Mouse (Mus musculus) lung, adult 2 months (tissue): ENCODE results near the gene Wwox. TPM values are rescaled to one million over a fixed set of nuclear protein-coding genes. Genes with fewer than 3 reads are reported as not detected.

Source experiments
- DNase-seq: peaks from one replicate; pipeline ENCODE4 v3.0.0; 2022
- H3K4me1 ChIP-seq: fragments of 200-500 bp; 2 replicates; pipeline ENCODE4 v1.6.1; 2011; ENCODE audit warnings: low read length; ENCODE audit not compliant: control insufficient read depth, insufficient read depth
- H3K4me3 ChIP-seq: fragments of 200-500 bp; replicated peaks from 2 replicates; pipeline ENCODE3; 2011; ENCODE audit warnings: low read depth, mild to moderate bottlenecking, control low read depth, low read length; ENCODE audit errors: extremely low read depth
- CTCF ChIP-seq: fragments of 200-500 bp; IDR thresholded peaks from 2 replicates; pipeline ENCODE4 v1.5.1; 2011; ENCODE audit warnings: mild to moderate bottlenecking, low read length, control low read depth; ENCODE audit not compliant: insufficient read depth
- POLR2A ChIP-seq: fragments of 200-500 bp; IDR thresholded peaks from 2 replicates; pipeline ENCODE4 v1.6.1; 2011; ENCODE audit warnings: low read depth, mild to moderate bottlenecking, control low read depth, low read length, borderline replicate concordance; ENCODE audit errors: extremely low read depth
- WGBS: fragments of 180-500 bp; shearing (Covaris S2); methylation state at CpG from one replicate; pipeline ENCODE4 v1.1.7; 2018; 5-methylcytosine and 5-hydroxymethylcytosine counted together
- polyA plus RNA-seq: library from polyadenylated mRNA; depleted of rRNA; stranded (reverse); fragments of >200 nt; gene quantifications from 2 replicates; pipeline ENCODE4 v1.2.3, GENCODE M21; 2012

Gene Wwox
- polyA plus RNA-seq, 1 experiment = 8.5 TPM

DNA sequence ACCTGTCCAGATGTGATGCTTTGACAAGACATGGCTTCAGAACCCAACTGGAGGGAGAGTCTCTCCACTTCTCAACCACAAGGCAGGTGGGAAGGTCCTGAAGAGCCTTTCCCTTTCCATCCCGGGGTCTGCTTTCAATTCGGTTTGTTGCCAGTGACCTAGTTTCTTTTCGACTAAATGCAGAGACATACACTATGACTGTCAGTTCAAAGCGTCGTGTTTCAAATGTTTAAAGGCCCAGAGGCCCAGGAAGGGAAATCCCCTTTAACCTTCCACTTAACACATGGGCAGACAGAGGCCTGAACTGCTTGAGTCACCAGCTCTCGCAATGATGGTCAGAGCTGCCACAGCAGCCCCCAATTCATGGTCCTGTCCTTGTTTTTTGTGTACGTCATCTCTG, 606.3 kb downstream of the Wwox start:
- Histone ChIP-seq H3K4me1 (no peaks in the 10 kb centered on the region), H3K4me3 (no peak overlapping the region)
- no peak for TF ChIP-seq POLR2A
- TF ChIP-seq CTCF = no peak
- DNase-seq = no peak
- 56% methylated on average over 7 of the region's 7 CpGs for WGBS

DNA sequence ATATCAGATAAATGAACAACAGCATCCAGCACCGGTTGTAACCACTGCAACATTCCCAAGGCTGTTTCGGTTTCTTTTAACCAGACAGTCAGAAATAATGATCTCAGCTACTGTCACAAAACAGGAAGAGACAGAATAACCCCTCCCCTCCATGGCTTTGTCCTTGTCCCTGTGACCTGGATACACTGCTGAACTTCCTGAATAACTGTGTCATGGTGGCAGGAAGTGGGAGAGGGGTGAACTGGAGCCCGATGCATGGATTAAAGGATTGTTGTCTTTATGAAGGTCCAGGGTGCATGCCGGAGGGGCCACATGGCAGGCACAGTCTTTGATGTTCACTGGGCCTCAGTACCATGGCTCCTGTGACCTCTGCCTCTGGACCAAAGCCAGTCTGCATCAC, 607.0 kb downstream of the Wwox start:
- TF ChIP-seq POLR2A (no peak), CTCF (no peak)
- DNase-seq = no peak
- no peak overlapping the region for H3K4me3 ChIP-seq
- WGBS = 46% methylated on average over 4 of the region's 4 CpGs
- no peaks in the 10 kb centered on the region for H3K4me1 ChIP-seq

DNA sequence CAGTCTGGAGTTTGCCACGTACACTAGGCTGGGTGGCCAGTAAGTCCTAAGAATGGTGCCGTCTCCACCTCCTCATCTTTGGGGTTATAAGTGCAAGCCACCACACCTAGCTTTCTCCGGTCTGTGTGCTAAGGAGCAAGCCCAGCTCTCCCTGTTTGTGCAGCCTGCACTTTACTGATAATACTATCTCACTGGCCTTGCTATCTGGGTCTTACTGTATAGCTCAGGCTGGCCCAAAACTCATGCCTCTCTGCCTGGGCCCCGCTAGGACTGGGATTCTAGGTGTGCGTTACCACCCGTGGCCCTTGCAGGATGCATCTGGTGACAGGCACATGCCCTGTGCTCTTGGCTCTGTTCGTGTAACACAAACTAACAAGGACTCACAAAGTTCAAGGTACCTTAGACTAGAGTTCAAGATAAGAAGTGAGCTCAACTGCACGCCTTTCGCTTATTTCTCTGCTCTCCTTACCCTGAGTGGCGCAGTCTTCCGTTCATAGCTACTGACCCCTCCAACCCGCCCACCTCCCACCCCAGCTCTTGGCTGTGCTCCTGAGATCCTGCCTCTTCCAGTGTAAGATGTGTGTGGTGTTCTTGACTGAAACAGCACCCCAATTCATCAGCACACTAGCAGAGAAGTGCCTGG, 618.9 kb downstream of the Wwox start:
- TF ChIP-seq CTCF (no peak), POLR2A (no peak)
- no peak for DNase-seq
- 80% methylated on average over 12 of the region's 12 CpGs for WGBS
- Histone ChIP-seq H3K4me3 (no peak overlapping the region), H3K4me1 (no peaks in the 10 kb centered on the region)

DNA sequence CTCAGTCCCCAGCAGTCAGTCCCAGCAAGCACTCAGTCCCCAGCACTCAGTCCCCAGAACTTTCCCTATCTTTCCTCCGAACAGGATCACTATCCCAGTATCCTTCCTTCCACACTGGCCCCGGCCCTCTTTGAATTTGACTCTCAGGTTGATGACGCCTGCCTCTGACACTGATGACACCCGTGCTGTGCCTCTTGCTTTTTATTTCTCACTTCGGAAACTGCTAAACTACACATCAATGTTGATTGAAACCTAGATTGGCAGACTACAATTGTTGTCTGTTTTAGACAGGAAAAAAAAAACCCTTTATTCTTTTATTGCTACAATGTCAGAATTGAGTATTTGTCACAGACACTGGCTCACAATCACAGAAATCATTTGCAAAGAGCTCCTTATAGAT, 624.2 kb downstream of the Wwox start:
- Histone ChIP-seq H3K4me3 (no peak overlapping the region), H3K4me1 (no peaks in the 10 kb centered on the region)
- no peak for DNase-seq
- WGBS = 90% methylated on average over 5 of the region's 5 CpGs
- TF ChIP-seq POLR2A (no peak), CTCF (no peak)

DNA sequence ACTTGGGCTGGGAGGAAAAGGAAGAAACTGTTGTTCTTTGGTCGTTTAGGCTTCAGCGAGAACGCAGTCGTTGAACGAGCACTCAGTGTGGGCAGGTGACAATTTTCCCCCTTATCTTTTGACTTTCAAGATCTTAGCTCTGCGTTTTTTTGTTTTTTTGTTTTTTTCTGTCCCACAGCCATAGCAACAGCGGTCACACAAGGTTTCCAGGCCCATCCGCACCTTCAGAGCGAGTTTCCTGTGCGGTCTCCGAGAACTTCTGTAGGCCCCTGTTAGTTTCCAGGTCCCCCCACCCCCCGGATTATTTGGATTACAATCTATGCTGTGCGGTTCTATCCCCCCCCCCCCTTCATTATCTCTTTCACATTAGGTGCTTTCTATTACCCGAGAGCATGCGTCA, 625.2 kb downstream of the Wwox start:
- Histone ChIP-seq H3K4me3 (no peak overlapping the region), H3K4me1 (no peaks in the 10 kb centered on the region)
- WGBS = 83% methylated on average over 15 of the region's 15 CpGs
- DNase-seq = no peak
- TF ChIP-seq CTCF = no peak
- no peak for TF ChIP-seq POLR2A

DNA sequence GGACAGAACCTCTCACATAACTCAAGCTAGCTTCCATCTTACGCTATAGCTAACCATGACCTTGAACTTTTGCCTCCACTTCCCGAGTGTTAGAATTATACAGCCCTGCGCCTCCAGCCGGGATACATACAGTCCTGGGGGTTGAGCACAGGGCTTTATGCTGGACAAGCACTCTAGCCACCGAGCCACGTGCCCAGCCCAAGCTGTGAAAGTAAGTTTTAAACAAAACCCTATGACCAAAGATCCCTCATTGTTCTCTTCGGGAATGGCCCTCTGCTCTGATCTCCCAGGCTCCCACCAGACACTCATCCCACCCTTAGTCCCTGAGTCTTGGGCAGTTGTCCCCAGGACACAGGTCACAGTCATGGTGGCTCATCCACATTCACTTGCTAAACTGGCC, 625.9 kb downstream of the Wwox start:
- DNase-seq = no peak
- H3K4me1 ChIP-seq = no peaks in the 10 kb centered on the region; the same call in 1 of the 2 replicates
- TF ChIP-seq POLR2A = no peak
- no peak for TF ChIP-seq CTCF
- WGBS = 75% methylated on average over 7 of the region's 7 CpGs
- no peak overlapping the region for H3K4me3 ChIP-seq

DNA sequence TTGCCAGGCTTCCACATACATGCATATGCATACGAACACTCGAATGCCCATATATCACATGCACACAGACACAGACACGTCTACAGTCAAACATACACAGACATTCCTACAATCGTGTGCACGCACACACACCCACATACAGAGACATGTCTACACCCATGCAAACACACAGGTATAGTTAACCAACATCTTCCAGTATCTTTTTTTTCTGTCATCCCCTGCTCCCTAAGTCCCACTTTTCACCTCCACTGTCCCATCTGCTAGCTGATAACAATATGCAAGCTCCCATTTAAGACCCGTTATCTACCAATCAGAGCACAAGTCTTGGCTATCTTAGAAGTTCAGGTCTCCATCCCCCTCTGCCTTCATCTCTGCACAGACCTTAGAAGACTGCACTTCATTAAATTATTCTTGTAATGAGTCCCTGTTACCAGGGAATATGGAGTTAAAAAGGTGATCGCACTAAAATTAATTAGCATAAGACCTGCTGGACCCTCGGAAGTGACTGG, 627.1 kb downstream of the Wwox start:
- no peaks in the 10 kb centered on the region; the same call in 1 of the 2 replicates for H3K4me1 ChIP-seq
- DNase-seq = no peak
- 90% methylated on average over 8 of the region's 8 CpGs for WGBS
- no peak overlapping the region for H3K4me3 ChIP-seq
- TF ChIP-seq POLR2A (no peak), CTCF (no peak)

DNA sequence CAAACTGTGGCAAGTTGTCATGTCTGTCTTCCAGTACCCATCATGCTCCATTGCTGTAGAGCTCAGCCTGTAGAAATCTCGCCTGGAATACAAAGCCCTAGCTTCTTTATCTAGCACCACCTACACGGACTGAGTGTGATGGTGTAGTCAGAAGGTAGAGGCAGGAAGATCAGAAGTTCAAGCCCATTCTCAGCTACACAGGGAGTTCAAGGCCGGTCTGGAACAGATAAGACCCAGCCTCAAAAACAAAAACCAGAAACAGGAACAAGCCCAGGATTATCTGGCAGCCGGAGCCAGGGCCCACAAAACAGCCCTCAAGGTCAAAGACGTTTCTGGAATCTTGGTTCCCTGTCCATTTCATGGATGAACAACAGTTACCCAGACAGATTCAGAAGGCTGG, 629.3 kb downstream of the Wwox start:
- DNase-seq = no peak
- Histone ChIP-seq H3K4me3 (no peak overlapping the region), H3K4me1 (no peaks in the 10 kb centered on the region; the same call in 1 of the 2 replicates)
- TF ChIP-seq POLR2A (no peak), CTCF (no peak)
- 61% methylated on average over 5 of the region's 5 CpGs for WGBS

DNA sequence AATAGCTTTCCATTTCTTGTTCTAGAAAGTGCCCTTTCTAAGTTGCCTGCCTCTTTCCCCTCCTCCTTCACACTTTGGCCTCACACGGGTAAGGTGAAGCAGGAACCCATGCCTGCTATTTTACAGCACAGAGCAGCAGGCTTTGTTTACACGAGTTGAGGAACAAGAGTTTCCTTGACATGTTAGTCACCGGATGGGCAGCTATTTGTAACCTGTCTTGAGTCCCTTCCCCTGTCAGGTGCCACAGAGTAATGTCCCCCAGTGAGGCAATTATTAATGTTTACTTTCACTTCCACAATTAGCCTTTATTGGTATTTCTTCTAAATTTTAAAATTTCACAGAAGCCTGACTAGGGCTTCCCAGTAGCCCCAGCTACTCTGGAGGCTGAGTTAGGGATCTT, 630.8 kb downstream of the Wwox start:
- Histone ChIP-seq H3K4me3 (no peak overlapping the region), H3K4me1 (no peaks in the 10 kb centered on the region; the same call in 1 of the 2 replicates)
- WGBS = 12% methylated on average over 3 of the region's 3 CpGs
- no peak for DNase-seq
- no peak for TF ChIP-seq CTCF
- no peak for TF ChIP-seq POLR2A

DNA sequence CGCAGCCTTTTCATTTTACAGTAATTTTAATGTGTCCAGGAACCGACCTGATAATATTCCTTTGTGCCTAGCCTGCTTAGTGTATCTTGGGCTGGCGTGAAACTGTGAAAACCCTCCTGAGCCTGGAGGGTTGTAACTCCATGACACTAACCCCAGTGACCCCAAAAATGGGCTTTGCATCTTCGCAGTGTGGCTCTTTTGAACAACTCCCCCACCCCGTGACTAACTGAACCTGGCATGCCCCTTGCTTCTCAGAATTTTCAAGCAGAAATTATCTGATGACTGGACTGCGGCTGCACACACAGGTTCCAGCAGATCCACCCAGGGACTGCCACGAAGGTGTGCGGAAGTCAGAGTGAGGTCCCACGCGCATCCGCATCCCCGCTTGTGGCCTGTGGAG, 631.8 kb downstream of the Wwox start:
- TF ChIP-seq CTCF (no peak), POLR2A (no peak)
- no peak for DNase-seq
- H3K4me1 ChIP-seq = no peaks in the 10 kb centered on the region; the same call in 1 of the 2 replicates
- 96% methylated on average over 12 of the region's 12 CpGs for WGBS
- H3K4me3 ChIP-seq = no peak overlapping the region

DNA sequence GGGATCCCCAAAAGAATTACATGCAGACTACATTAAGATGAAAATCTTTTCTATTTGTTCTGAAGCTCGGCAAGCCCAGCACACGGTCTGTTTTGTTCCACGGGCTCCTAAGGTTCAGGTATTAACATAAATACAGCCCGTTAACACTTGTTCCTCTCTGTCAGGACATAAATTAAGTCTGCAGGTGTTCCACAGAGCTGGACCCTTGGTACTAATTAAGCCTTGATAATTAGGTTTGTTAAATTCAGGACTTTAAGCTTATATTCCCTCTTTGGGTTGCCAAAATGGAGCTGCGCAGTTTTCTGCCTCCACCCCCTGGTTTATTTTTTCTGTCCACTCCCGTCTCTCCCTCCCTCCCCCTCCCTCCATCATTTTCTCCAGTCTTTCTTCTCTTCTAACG, 638.8 kb downstream of the Wwox start:
- 89% methylated on average over 7 of the region's 7 CpGs for WGBS
- DNase-seq = no peak
- no peaks in the 10 kb centered on the region for H3K4me1 ChIP-seq
- no peak for TF ChIP-seq CTCF
- no peak for TF ChIP-seq POLR2A
- H3K4me3 ChIP-seq = no peak overlapping the region
